Mouse (Mus musculus) limb, embryonic 13.5 days (tissue): Measurements from ENCODE around the gene Olfr138. TPM values are rescaled to one million over a fixed set of nuclear protein-coding genes. Genes with fewer than 3 reads are reported as not detected.

Experiments
- ATAC-seq: fragments of 200-750 bp; cut with Nextera tagmentation; 2 replicates; pipeline ENCODE4 v1.8.0; 2017; ENCODE audit warnings: low read depth, moderate number of reproducible peaks, moderate TSS enrichment; ENCODE audit not compliant: low FRiP score
- H3K27ac ChIP-seq: fragments of 300-500 bp; sonication (generic); 2 replicates; pipeline ENCODE4 v1.5.1; 2015; ENCODE audit warnings: inconsistent platforms, mild to moderate bottlenecking, moderate library complexity
- H3K27me3 ChIP-seq: fragments of 300-500 bp; sonication (generic); 2 replicates; pipeline ENCODE4 v1.6.1; 2015; ENCODE audit warnings: mild to moderate bottlenecking, inconsistent platforms
- H3K36me3 ChIP-seq: fragments of 300-500 bp; sonication (generic); 2 replicates; pipeline ENCODE4 v1.6.1; 2015; ENCODE audit warnings: inconsistent platforms, mild to moderate bottlenecking, moderate library complexity
- H3K4me1 ChIP-seq: fragments of 300-500 bp; sonication (generic); 2 replicates; pipeline ENCODE4 v1.6.1; 2015; ENCODE audit warnings: inconsistent platforms
- H3K4me2 ChIP-seq: fragments of 300-500 bp; sonication (generic); replicated peaks from 2 replicates; pipeline ENCODE4 v1.6.1; 2015; ENCODE audit warnings: inconsistent platforms, mild to moderate bottlenecking, moderate library complexity
- H3K4me3 ChIP-seq: fragments of 300-500 bp; sonication (generic); 2 replicates; pipeline ENCODE4 v1.5.1; 2015; ENCODE audit warnings: moderate library complexity, mild to moderate bottlenecking, inconsistent platforms
- H3K9ac ChIP-seq: fragments of 300-500 bp; sonication (generic); 2 replicates; pipeline ENCODE4 v1.6.1; 2015; ENCODE audit warnings: mild to moderate bottlenecking, inconsistent platforms
- H3K9me3 ChIP-seq: fragments of 300-500 bp; sonication (generic); 2 replicates; pipeline ENCODE4 v1.6.1; 2016; ENCODE audit warnings: inconsistent platforms
- WGBS: fragments of 180-500 bp; shearing (Covaris S2); methylation state at CpG from one replicate; pipeline ENCODE4 v1.1.7; 2015; 5-methylcytosine and 5-hydroxymethylcytosine counted together
- polyA plus RNA-seq: library from polyadenylated mRNA; unstranded; fragments of >200 nt; fragmentation: Nextera tagmentation; extraction: Ambion mirVana; gene quantifications from 2 replicates; pipeline ENCODE4 v1.2.1, GENCODE M21; 2015

Gene Olfr138
- polyA plus RNA-seq, result not detected in 2 replicates

GRCm38 (mm10) chr17:38260735-38261134 is at the start of gene Olfr138:
Gene Olfr138, plus strand, starts transcription at chr17:38261035.
- Histone ChIP-seq H3K9ac (no peak within 1 kb of the TSS), H3K36me3 (no peaks in the 10 kb centered on the region), H3K4me2 (no peak within 1 kb of the TSS), H3K4me1 (no peaks in the 10 kb centered on the region), H3K9me3 (peaks cover 6% of the 10 kb centered on the region; the same call in 1 of the 2 replicates), H3K27ac (no peak within 1 kb of the TSS), H3K27me3 (no peaks in the 10 kb centered on the region), H3K4me3 (no peak within 1 kb of the TSS)
- WGBS, result 74% methylated on average over 1 of the region's 1 CpGs
- no peak for ATAC-seq

- peaks cover 10% of the 10 kb centered on the region for H3K9me3 ChIP-seq
- H3K4me3 ChIP-seq, result no peak within 1 kb of the TSS
- no peak within 1 kb of the TSS for H3K27ac ChIP-seq
- H3K36me3 ChIP-seq, result no peaks in the 10 kb centered on the region
- ATAC-seq, result no peak
- no peaks in the 10 kb centered on the region for H3K4me1 ChIP-seq
- no peaks in the 10 kb centered on the region for H3K27me3 ChIP-seq
- H3K9ac ChIP-seq, result no peak within 1 kb of the TSS
- H3K4me2 ChIP-seq, result no peak within 1 kb of the TSS
Measured at GRCm38 (mm10) chr17:38307470-38307869, 46.6 kb downstream of the Olfr138 start, which contains the start of gene Olfr137. Gene Olfr137, minus strand, starts transcription at chr17:38307570.

Other genes starting within 250 kb of the Olfr138 start
- gene Olfr129, start 201.0 kb upstream of the Olfr138 start, polyA plus RNA-seq, result not detected in 2 replicates
- not detected in 2 replicates for gene Olfr130, start 197.1 kb upstream of the Olfr138 start, polyA plus RNA-seq
- not detected in 2 replicates for gene Olfr131, start 172.3 kb upstream of the Olfr138 start, polyA plus RNA-seq
- not detected in 2 replicates for gene Olfr132, start 126.5 kb upstream of the Olfr138 start, polyA plus RNA-seq
- gene Olfr133, start 115.8 kb upstream of the Olfr138 start, polyA plus RNA-seq, result not detected in 2 replicates
- not detected in 2 replicates for gene Olfr134, start 89.6 kb upstream of the Olfr138 start, polyA plus RNA-seq
- gene Olfr135, start 56.7 kb upstream of the Olfr138 start, polyA plus RNA-seq, result not detected in 2 replicates
- gene Olfr137, start 46.5 kb downstream of the Olfr138 start, polyA plus RNA-seq, result not detected in 2 replicates
- not detected in 2 replicates for gene Olfr136, start 68.8 kb downstream of the Olfr138 start, polyA plus RNA-seq
- gene Esp36, start 159.2 kb downstream of the Olfr138 start, polyA plus RNA-seq, result not detected in 2 replicates